Mouse (Mus musculus) MEL (cell line): Measurements from ENCODE around the gene Gdf1. TPM values are rescaled to one million over a fixed set of nuclear protein-coding genes. Genes with fewer than 3 reads are reported as not detected.

Experiments used
- DNase-seq: peaks from one replicate; pipeline ENCODE4 v3.0.0; 2011; ENCODE audit warnings: low read depth, low spot score
- H3K27ac ChIP-seq: 2 replicates; pipeline ENCODE4 v1.5.1; 2012; ENCODE audit warnings: low read depth, mild to moderate bottlenecking, control low read depth, low read length, moderate library complexity; ENCODE audit not compliant: control insufficient read depth
- H3K27me3 ChIP-seq, 2 experiments: fragments of 150-350 bp in 1 of 2; sonication (generic) in 1 of 2; 2 replicates each; pipeline ENCODE4 v1.6.1; 2012; ENCODE audit warnings: low read length in 2 of 2, mild to moderate bottlenecking in 2 of 2, improper control_type of control experiment in 1 of 2, moderate library complexity in 1 of 2; ENCODE audit not compliant: insufficient read depth in 2 of 2, control insufficient read depth in 1 of 2
- H3K36me3 ChIP-seq, 2 experiments: 2 replicates each; pipeline ENCODE4 v1.6.1; 2012 to 2014; ENCODE audit warnings: low read length in 2 of 2, improper control_type of control experiment in 1 of 2, inconsistent platforms in 1 of 2, mild to moderate bottlenecking in 1 of 2; ENCODE audit not compliant: insufficient read depth in 2 of 2, control insufficient read depth in 1 of 2
- H3K4me1 ChIP-seq, 2 experiments: fragments of 150-350 bp in 1 of 2; sonication (generic) in 1 of 2; 2 replicates each; pipeline ENCODE4 v1.6.1; 2012; ENCODE audit warnings: low read length in 2 of 2, improper control_type of control experiment in 1 of 2, mild to moderate bottlenecking in 1 of 2; ENCODE audit not compliant: insufficient read depth in 2 of 2, control insufficient read depth in 1 of 2
- H3K4me3 ChIP-seq, 2 experiments: fragments of 150-350 bp in 1 of 2; sonication (generic) in 1 of 2; 2 replicates each; pipeline ENCODE4 v1.5.1; 2012; ENCODE audit warnings: low read depth in 2 of 2, low read length in 2 of 2, mild to moderate bottlenecking in 2 of 2, moderate library complexity in 2 of 2, control low read depth in 1 of 2, improper control_type of control experiment in 1 of 2; ENCODE audit not compliant: control insufficient read depth in 1 of 2, insufficient read depth in 1 of 2
- H3K79me2 ChIP-seq: 2 replicates; pipeline ENCODE4 v1.6.1; 2012; ENCODE audit warnings: mild to moderate bottlenecking, low read length, moderate library complexity; ENCODE audit not compliant: control insufficient read depth, poor library complexity, insufficient read depth
- H3K9ac ChIP-seq: 2 replicates; pipeline ENCODE4 v1.6.1; 2012; ENCODE audit warnings: low read depth, mild to moderate bottlenecking, control low read depth, low read length, moderate library complexity; ENCODE audit not compliant: control insufficient read depth, poor library complexity, severe bottlenecking
- H3K9me3 ChIP-seq: fragments of 150-350 bp; sonication (generic); replicated peaks from 2 replicates; pipeline ENCODE4 v1.6.1; 2012; ENCODE audit warnings: mild to moderate bottlenecking, low read length, improper control_type of control experiment, moderate library complexity; ENCODE audit not compliant: insufficient read depth
- CHD1 ChIP-seq: IDR thresholded peaks from 2 replicates; pipeline ENCODE4 v1.6.1; 2012; ENCODE audit warnings: low read depth, mild to moderate bottlenecking, inconsistent platforms, low read length, improper control_type of control experiment
- CTCF ChIP-seq, 3 experiments: IDR thresholded peaks in 2 of 3; conservative IDR thresholded peaks in 1 of 3; 2 replicates each; pipeline ENCODE4 v1.5.1; 2011 to 2012; ENCODE audit warnings: low read length in 3 of 3, low read depth in 2 of 3, mild to moderate bottlenecking in 2 of 3, improper control_type of control experiment in 1 of 3, inconsistent platforms in 1 of 3, mixed read lengths in 1 of 3, moderate library complexity in 1 of 3; ENCODE audit not compliant: control insufficient read depth in 1 of 3, insufficient read depth in 1 of 3, poor library complexity in 1 of 3, severe bottlenecking in 1 of 3
- E2F4 ChIP-seq: IDR thresholded peaks from 2 replicates; pipeline ENCODE4 v1.6.1; 2011; ENCODE audit warnings: low read depth, low read length, improper control_type of control experiment, borderline replicate concordance
- ETS1 ChIP-seq: IDR thresholded peaks from 2 replicates; pipeline ENCODE4 v1.6.1; 2012; ENCODE audit warnings: low read depth, mild to moderate bottlenecking, inconsistent platforms, low read length, improper control_type of control experiment, moderate library complexity
- JUND ChIP-seq: IDR thresholded peaks from 2 replicates; pipeline ENCODE4 v1.6.1; 2011; ENCODE audit warnings: low read depth, mild to moderate bottlenecking, improper control_type of control experiment, low read length
- MXI1 ChIP-seq: IDR thresholded peaks from 2 replicates; pipeline ENCODE4 v1.6.1; 2011; ENCODE audit warnings: mild to moderate bottlenecking, low read depth, low read length, improper control_type of control experiment
- MYC ChIP-seq: IDR thresholded peaks from 2 replicates; pipeline ENCODE4 v1.6.1; 2011; ENCODE audit warnings: low read depth, mild to moderate bottlenecking, low read length, improper control_type of control experiment, moderate library complexity
- NELFE ChIP-seq: IDR thresholded peaks from 2 replicates; pipeline ENCODE4 v1.6.1; 2011; ENCODE audit warnings: low read depth, low read length, improper control_type of control experiment
- POLR2A ChIP-seq, 2 experiments: IDR thresholded peaks; 2 replicates each; pipeline ENCODE4 v1.6.1; 2011 to 2012; ENCODE audit warnings: low read length in 2 of 2, mild to moderate bottlenecking in 2 of 2, control low read depth in 1 of 2, improper control_type of control experiment in 1 of 2, low read depth in 1 of 2, moderate library complexity in 1 of 2; ENCODE audit not compliant: control insufficient read depth in 1 of 2, insufficient read depth in 1 of 2, poor library complexity in 1 of 2
- SMC3 ChIP-seq: IDR thresholded peaks from 2 replicates; pipeline ENCODE4 v1.6.1; 2011; ENCODE audit warnings: low read depth, low read length, improper control_type of control experiment
- TAL1 ChIP-seq: IDR thresholded peaks from 2 replicates; pipeline ENCODE4 v1.6.1; 2012; ENCODE audit warnings: mild to moderate bottlenecking, inconsistent platforms, low read length, moderate library complexity, mixed read lengths
- TBP ChIP-seq: IDR thresholded peaks from 2 replicates; pipeline ENCODE4 v1.8.0; 2011; ENCODE audit warnings: low read depth, low read length, improper control_type of control experiment
- UBTF ChIP-seq: IDR thresholded peaks from 2 replicates; pipeline ENCODE4 v1.6.1; 2012; ENCODE audit warnings: low read depth, mild to moderate bottlenecking, inconsistent platforms, low read length, improper control_type of control experiment, moderate library complexity, borderline replicate concordance; ENCODE audit not compliant: insufficient read depth
- USF2 ChIP-seq, 2 experiments: IDR thresholded peaks; 2 replicates each; pipeline ENCODE4 v1.6.1; 2011 to 2012; ENCODE audit warnings: improper control_type of control experiment in 2 of 2, low read length in 2 of 2, borderline replicate concordance in 1 of 2, inconsistent platforms in 1 of 2, low read depth in 1 of 2, mild to moderate bottlenecking in 1 of 2; ENCODE audit not compliant: insufficient read depth in 1 of 2
- ZKSCAN1 ChIP-seq: IDR thresholded peaks from 2 replicates; pipeline ENCODE4 v1.6.1; 2012; ENCODE audit warnings: low read depth, mild to moderate bottlenecking, inconsistent platforms, low read length, improper control_type of control experiment, moderate library complexity
- ZMIZ1 ChIP-seq: IDR thresholded peaks from 2 replicates; pipeline ENCODE4 v1.6.1; 2012; ENCODE audit warnings: low read depth, mild to moderate bottlenecking, inconsistent platforms, low read length, improper control_type of control experiment, moderate library complexity
- ZNF384 ChIP-seq: IDR thresholded peaks from 2 replicates; pipeline ENCODE4 v1.6.1; 2012; ENCODE audit warnings: low read depth, mild to moderate bottlenecking, inconsistent platforms, low read length, improper control_type of control experiment
- polyA plus RNA-seq, 2 experiments: library from polyadenylated mRNA; stranded (reverse) in 1 of 2; unstranded in 1 of 2; fragments of >175 nt in 1 of 2; fragments of >200 nt in 1 of 2; gene quantifications; 2 replicates each; pipeline versions ENCODE4 v1.2.1 to v1.2.4; 2012; ENCODE audit warnings: low replicate concordance in 2 of 2, low read depth in 1 of 2; ENCODE audit not compliant: insufficient read length in 2 of 2, insufficient read depth in 1 of 2, missing spikeins in 1 of 2
- total RNA-seq: library from RNA; depleted of rRNA; stranded (reverse); fragments of 300-350 nt; gene quantifications from 2 replicates; pipeline ENCODE4 v1.2.3, GENCODE M21; 2012

Gene Gdf1
- total and polyA plus RNA-seq, 3 experiments: 1.9 to 2.6 TPM; not detected in 1

DNA sequence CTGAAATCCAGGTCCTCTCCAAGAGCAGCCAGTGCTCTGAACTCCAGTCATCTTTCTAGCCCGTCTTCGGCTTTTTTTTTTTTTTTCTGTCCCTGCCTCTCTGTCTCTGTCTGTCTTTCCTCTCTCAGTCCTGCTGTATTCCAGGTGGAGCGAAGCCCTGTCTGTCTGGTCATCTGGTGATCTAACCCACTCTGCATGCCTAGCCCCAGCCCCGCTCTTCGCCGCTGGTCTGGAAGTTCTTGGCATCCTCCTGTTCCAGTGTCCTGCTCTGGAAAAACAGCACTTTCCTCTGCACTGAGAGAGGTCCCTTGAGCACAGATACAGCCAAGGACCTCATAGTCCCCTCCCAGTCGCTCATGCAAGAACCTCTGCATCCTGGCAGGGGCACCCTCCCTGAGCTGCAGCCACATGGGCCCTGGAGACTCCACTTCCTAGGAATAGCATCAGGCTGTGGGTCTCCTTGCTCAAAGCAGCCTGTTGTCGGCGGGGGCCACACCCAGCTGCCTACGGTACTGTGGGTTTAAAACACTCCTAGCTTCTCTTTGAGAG, 31.9 kb downstream of the Gdf1 start:
- H3K4me1 ChIP-seq: peaks cover 0 to 4% of the 10 kb centered on the region in 2 experiments; a peak in 1 of 4 replicates
- TF ChIP-seq CHD1 (no peak), TAL1 (no peak), NELFE (no peak), JUND (no peak), ZKSCAN1 (no peak), ZNF384 (no peak), TBP (no peak)

DNA sequence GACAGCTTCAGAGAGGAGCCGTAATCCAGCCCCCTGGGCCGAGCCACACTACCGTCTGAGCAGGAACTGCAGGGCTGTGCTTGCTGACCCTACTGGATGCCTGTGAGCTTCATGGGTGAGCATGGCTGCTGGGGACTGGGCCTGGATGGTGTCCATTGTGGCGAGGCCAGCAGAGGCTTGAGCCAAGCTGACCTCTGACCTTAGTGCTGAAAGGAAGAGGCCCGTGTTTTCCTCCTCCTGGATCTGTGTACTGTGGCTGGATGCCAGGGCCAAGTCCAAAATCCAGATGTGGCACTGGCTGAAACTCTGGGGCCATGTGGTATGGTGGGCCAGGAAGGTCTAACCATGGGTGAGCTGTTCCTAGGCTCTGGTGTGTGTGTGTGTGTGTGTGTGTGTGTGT, 34.4 kb downstream of the Gdf1 start:
- DNase-seq: no peak
- Histone ChIP-seq H3K27me3 (no peaks in the 10 kb centered on the region), H3K79me2 (no peaks in the 10 kb centered on the region), H3K4me3 (no peak overlapping the region), H3K27ac (no peak overlapping the region), H3K36me3 (no peaks in the 10 kb centered on the region), H3K9ac (no peak overlapping the region), H3K4me1 (no peaks in the 10 kb centered on the region), H3K9me3 (no peaks in the 10 kb centered on the region)
- no peak for TF ChIP-seq SMC3
- TF ChIP-seq ETS1: no peak
- TF ChIP-seq MXI1: no peak
- TF ChIP-seq CTCF (IDR thresholded peaks at IDR 0.05 in 2 of 3, conservative IDR thresholded peaks at IDR 0.05 in 1 of 3; ENCODE audit: control insufficient read depth in 1 of 3, insufficient read depth in 1 of 3, low read depth in 2 of 3, low read length in 3 of 3, poor library complexity in 1 of 3, severe bottlenecking in 1 of 3): no peak
- TF ChIP-seq, all 39 proteins: peak for 0

More for the DNA sequence above, 31.9 kb downstream of the Gdf1 start:
- H3K36me3 ChIP-seq: peaks cover 0 to 5% of the 10 kb centered on the region in 2 experiments; a peak in 2 of 4 replicates
- no peak overlapping the region for H3K4me3 ChIP-seq
- no peaks in the 10 kb centered on the region for H3K27me3 ChIP-seq
- no peaks in the 10 kb centered on the region for H3K79me2 ChIP-seq
- H3K27ac ChIP-seq: no peak overlapping the region
- DNase-seq: no peak
- no peaks in the 10 kb centered on the region for H3K9me3 ChIP-seq
- no peak overlapping the region for H3K9ac ChIP-seq

DNA sequence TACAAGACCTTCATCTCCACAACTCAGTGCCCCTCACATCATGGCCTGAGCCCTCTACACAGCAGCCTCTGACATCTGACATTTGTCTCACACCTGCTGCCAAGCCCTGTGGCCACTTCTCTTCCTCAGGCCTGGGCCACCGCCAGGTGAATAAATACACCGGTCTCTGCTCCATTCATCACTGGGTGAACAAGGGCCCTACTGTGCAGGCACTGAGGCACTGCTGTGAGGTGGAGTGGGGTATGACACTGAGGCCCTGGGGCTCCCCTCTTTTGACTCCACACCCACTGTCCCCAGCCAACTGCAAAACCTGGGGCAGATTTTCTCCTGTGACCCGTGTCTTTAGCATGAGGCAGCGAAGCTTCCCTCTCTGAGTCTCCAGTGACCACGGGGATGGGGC, 37.0 kb downstream of the Gdf1 start:
- no peaks in the 10 kb centered on the region for H3K79me2 ChIP-seq
- H3K27ac ChIP-seq: no peak overlapping the region
- no peaks in the 10 kb centered on the region for H3K4me1 ChIP-seq
- no peak overlapping the region for H3K4me3 ChIP-seq
- DNase-seq: no peak
- H3K36me3 ChIP-seq: no peaks in the 10 kb centered on the region
- H3K27me3 ChIP-seq: no peaks in the 10 kb centered on the region
- H3K9me3 ChIP-seq: no peaks in the 10 kb centered on the region
- no peak for TF ChIP-seq POLR2A (IDR thresholded peaks at IDR 0.05; ENCODE audit: control insufficient read depth in 1 of 2, insufficient read depth in 1 of 2, low read depth in 1 of 2, low read length in 2 of 2, poor library complexity in 1 of 2)
- no peak for TF ChIP-seq CTCF (IDR thresholded peaks at IDR 0.05 in 2 of 3, conservative IDR thresholded peaks at IDR 0.05 in 1 of 3; ENCODE audit: control insufficient read depth in 1 of 3, insufficient read depth in 1 of 3, low read depth in 2 of 3, low read length in 3 of 3, poor library complexity in 1 of 3, severe bottlenecking in 1 of 3)
- TF ChIP-seq TBP: no peak
- no peak for TF ChIP-seq E2F4
- no peak for TF ChIP-seq USF2 (IDR thresholded peaks at IDR 0.05; ENCODE audit: borderline replicate concordance in 1 of 2, insufficient read depth in 1 of 2, low read depth in 1 of 2, low read length in 2 of 2)
- no peak for TF ChIP-seq JUND
- TF ChIP-seq ZMIZ1: no peak
- no peak for TF ChIP-seq MYC
- no peak for TF ChIP-seq CHD1
- no peak for TF ChIP-seq NELFE
- TF ChIP-seq UBTF: no peak
- no peak for TF ChIP-seq SMC3
- H3K9ac ChIP-seq: no peak overlapping the region
